ENCODE assay signal across 24 mouse cellular contexts in the genomic region with DNA sequence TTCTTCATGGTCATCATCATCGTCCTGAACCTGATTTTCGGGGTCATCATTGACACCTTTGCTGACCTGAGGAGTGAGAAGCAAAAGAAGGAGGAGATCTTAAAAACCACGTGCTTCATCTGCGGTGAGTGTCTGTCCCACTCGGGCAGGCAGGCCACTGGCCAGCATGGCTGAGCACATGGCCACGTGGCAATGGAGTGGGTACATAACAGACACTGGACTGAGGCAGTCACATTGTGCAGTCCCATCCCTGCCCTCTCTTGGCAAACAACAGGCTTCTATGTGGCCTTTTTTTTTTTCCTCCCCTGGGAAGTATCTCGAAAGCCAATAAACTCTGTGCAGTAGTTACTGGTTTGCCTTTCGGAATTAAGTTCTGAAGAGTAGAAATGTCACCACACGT.
DNase-seq lines count a peak whose midpoint lies in the region; ATAC-seq and TF ChIP-seq lines count a peak whose summit lies in the region.
"Had no signal": no experiment of that assay in that cellular context is flagged by ENCODE, and none has a peak within 500 bp of the region (broad histone marks: within the 10 kb centered on the region; RNA-seq: fewer than 3 reads in every experiment).

No protein-coding gene starts in this region.

- no peaks in the 10 kb centered on the region for H3K79me2 ChIP-seq in liver, adult 2 months (ENCODE audit: control insufficient read depth, insufficient read depth, low read length)

- peak overlapping the region; percentile 63 for H3K27ac ChIP-seq in liver, adult 2 months (replicated peaks; ENCODE audit: insufficient read depth, low read depth, low read length)
- no peak overlapping the region for H3K27ac ChIP-seq in liver, embryonic 11.5 days (ENCODE audit: low read depth, low read length)
- H3K27ac ChIP-seq: embryonic facial prominence, embryonic 15.5 days; forebrain, embryonic 10.5 days; forebrain, embryonic 12.5 days had no signal

- H3K4me1 ChIP-seq in liver, adult 2 months (ENCODE audit: control insufficient read depth, insufficient read depth, low read length): peaks cover 20% of the 10 kb centered on the region
- no peaks in the 10 kb centered on the region; the same call in 1 of the 2 replicates for H3K4me1 ChIP-seq in liver, embryonic 11.5 days (replicated peaks; ENCODE audit: control insufficient read depth, insufficient read depth, low read length)
- H3K4me1 ChIP-seq: forebrain, embryonic 10.5 days; forebrain, embryonic 12.5 days had no signal

- peak overlapping the region; percentile 12; the same call in 1 of the 2 replicates for H3K9ac ChIP-seq in liver, adult 2 months (ENCODE audit: low read depth, low read length)
- no peak overlapping the region for H3K9ac ChIP-seq in liver, embryonic 11.5 days (ENCODE audit: low read depth, low read length)
- H3K9ac ChIP-seq: embryonic facial prominence, embryonic 12.5 days; embryonic facial prominence, embryonic 15.5 days; forebrain, embryonic 12.5 days had no signal

- TF ChIP-seq POLR2A in liver, adult 2 months (IDR thresholded peaks at IDR 0.05; ENCODE audit: extremely low read depth, insufficient read depth, low read length): no peak

- 51% methylated on average over 9 of the region's 9 CpGs for WGBS in liver, adult 2 months
- 89% methylated on average over 9 of the region's 9 CpGs for WGBS in liver, embryonic 11.5 days

- intact Hi-C loops in gastrocnemius, postnatal 14 days (cut with DNase I; ENCODE audit: low total_unique reads): no loop called here

- DNase-seq in gastrocnemius, postnatal 14 days: peak; percentile 1
- no peak for DNase-seq in gastrocnemius, postnatal 25 days
- DNase-seq in kidney, adult 18-20 months: peak; percentile 55
- DNase-seq in kidney, postnatal 10 days: no peak
- DNase-seq in kidney, adult 9 months: peak; percentile 64
- DNase-seq in kidney, postnatal 4 days: no peak
- DNase-seq in liver, adult 2 months (ENCODE audit: extremely low read depth, low read depth, low spot score): peak; percentile 93
- DNase-seq in liver, embryonic 11.5 days (ENCODE audit: low spot score): no peak
- DNase-seq: adrenal gland, adult 2 months; adrenal gland, postnatal 10 days; adrenal gland, postnatal 25 days; cerebellum, adult 11 months; cerebellum, adult 18-20 months; cerebellum, adult 8-10 months; cerebellum, adult 9-11 months; cerebellum, postnatal 14 days; cerebellum, postnatal 36 days had no signal

- H3K4me2 ChIP-seq in liver, embryonic 11.5 days: no peak overlapping the region
- H3K4me2 ChIP-seq: embryonic facial prominence, embryonic 15.5 days; forebrain, embryonic 12.5 days had no signal

- TF ChIP-seq CTCF in liver, adult 2 months (IDR thresholded peaks at IDR 0.05; ENCODE audit: low read depth, low read length): no peak

- no peaks in the 10 kb centered on the region for H3K9me3 ChIP-seq in liver, embryonic 11.5 days (ENCODE audit: control insufficient read depth, low read length)
- H3K9me3 ChIP-seq: embryonic facial prominence, embryonic 12.5 days; embryonic facial prominence, embryonic 15.5 days; forebrain, embryonic 10.5 days; forebrain, embryonic 12.5 days had no signal

- ATAC-seq in liver, embryonic 11.5 days (replicated peaks; ENCODE audit: low FRiP score): no peak
- ATAC-seq: forebrain, embryonic 14.5 days; forebrain, embryonic 16.5 days had no signal

- no peaks in the 10 kb centered on the region for H3K27me3 ChIP-seq in liver, adult 2 months (ENCODE audit: control insufficient read depth, insufficient read depth, low read length)
- H3K27me3 ChIP-seq in liver, embryonic 11.5 days (replicated peaks; ENCODE audit: control insufficient read depth, insufficient read depth, low read length): no peaks in the 10 kb centered on the region
- H3K27me3 ChIP-seq: embryonic facial prominence, embryonic 12.5 days; embryonic facial prominence, embryonic 15.5 days; forebrain, embryonic 12.5 days had no signal

- peaks cover 17% of the 10 kb centered on the region for H3K36me3 ChIP-seq in liver, adult 2 months (ENCODE audit: control insufficient read depth, insufficient read depth, low read length)
- H3K36me3 ChIP-seq in liver, embryonic 11.5 days (ENCODE audit: control insufficient read depth, insufficient read depth, low read length): 0 out of 2 replicates have a peak, but pooled peaks cover 3% of the 10 kb centered on the region
- H3K36me3 ChIP-seq: forebrain, embryonic 12.5 days had no signal

- H3K4me3 ChIP-seq in liver, adult 2 months (ENCODE audit: insufficient read depth, low read depth, low read length): no peak overlapping the region
- no peak overlapping the region for H3K4me3 ChIP-seq in liver, embryonic 11.5 days (ENCODE audit: low read depth, low read length)
- H3K4me3 ChIP-seq: embryonic facial prominence, embryonic 12.5 days; embryonic facial prominence, embryonic 15.5 days; erythroblast, embryonic 14.5 days; forebrain, embryonic 10.5 days; forebrain, embryonic 12.5 days had no signal

Comparison
In these comparisons a context has a peak if more than half of its experiments do, and no peak if none do; other contexts are left out.
1. DNase-seq: peak in gastrocnemius, postnatal 14 days (single experiment), kidney, adult 18-20 months (single experiment), kidney, adult 9 months (single experiment) and liver, adult 2 months (single experiment); none in gastrocnemius, postnatal 25 days (single experiment), kidney, postnatal 10 days (single experiment), kidney, postnatal 4 days (0 of 2) and liver, embryonic 11.5 days (single experiment).